Mouse (Mus musculus): ENCODE measurements around the gene Olfr1260. TPM values are rescaled to one million over a fixed set of nuclear protein-coding genes. Genes with fewer than 3 reads are reported as not detected.

Gene Olfr1260
- polyA plus RNA-seq (2012; rRNA removed): not detected in 2 replicates

DNA sequence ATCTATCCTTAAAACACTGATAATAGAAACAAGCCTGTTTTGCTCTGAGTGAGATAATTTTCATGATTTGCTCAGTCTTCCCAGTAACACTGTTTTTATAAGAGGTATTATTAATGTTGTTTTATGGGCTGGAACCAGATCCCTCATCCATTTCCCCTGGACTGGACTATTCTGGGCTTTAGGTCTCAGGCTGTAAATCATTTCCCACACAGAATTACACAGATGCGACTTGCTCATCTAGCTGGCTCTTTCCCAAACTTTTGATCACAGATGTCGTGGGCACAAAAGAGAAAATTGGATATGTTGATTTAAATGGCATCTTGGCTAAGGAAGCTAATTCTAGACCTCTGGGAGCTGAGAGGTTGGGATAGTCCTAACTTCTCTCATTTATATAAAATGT, at the start of gene Olfr1260:
TSS of gene Olfr1260 (plus strand) at position 157 of the 400 bp plus-strand sequence.
- Histone ChIP-seq H3K27me3 (ENCODE audit: control insufficient read depth, insufficient read depth, low read length) (no peaks in the 10 kb centered on the region), H3K4me1 (ENCODE audit: control insufficient read depth, insufficient read depth, low read length) (no peaks in the 10 kb centered on the region), H3K36me3 (ENCODE audit: control insufficient read depth, insufficient read depth, low read length) (no peaks in the 10 kb centered on the region), H3K4me3 (ENCODE audit: control insufficient read depth, low read depth, low read length) (no peak within 1 kb of the TSS), H3K27ac (ENCODE audit: control insufficient read depth, insufficient read depth, low read depth, low read length) (no peak within 1 kb of the TSS)
- TF ChIP-seq CTCF (IDR thresholded peaks at IDR 0.05; ENCODE audit: control insufficient read depth, insufficient read depth, insufficient replicate concordance, low read depth, low read length) (no peak), POLR2A (IDR thresholded peaks at IDR 0.05; ENCODE audit: control insufficient read depth, low read depth, low read length) (no peak)

DNA sequence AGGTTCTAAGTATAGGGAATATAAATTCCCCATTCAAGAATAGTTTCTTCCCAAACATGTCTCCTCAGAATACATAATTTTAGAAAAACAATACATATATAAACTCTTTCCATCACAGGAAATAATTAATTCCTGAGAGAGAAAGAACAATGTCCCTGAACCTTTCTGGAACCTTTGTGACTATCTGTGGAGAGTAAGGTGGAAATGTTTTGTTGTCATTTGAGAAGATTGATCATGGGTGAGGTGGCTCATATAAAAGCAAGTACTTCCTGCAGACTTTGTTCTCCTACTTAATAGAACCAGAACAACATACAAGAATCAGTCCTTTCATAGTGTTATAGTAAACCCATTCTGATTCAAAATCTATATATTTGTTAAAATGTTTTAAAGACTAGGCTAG, 47.1 kb upstream of the Olfr1260 start, which contains the start of gene Olfr1258:
TSS of gene Olfr1258 (plus strand) at position 301 of the 400 bp plus-strand sequence.
- Histone ChIP-seq H3K4me1 (ENCODE audit: control insufficient read depth, insufficient read depth, low read length) (no peaks in the 10 kb centered on the region), H3K36me3 (ENCODE audit: control insufficient read depth, insufficient read depth, low read length) (no peaks in the 10 kb centered on the region), H3K4me3 (ENCODE audit: control insufficient read depth, low read depth, low read length) (no peak within 1 kb of the TSS), H3K27ac (ENCODE audit: control insufficient read depth, insufficient read depth, low read depth, low read length) (no peak within 1 kb of the TSS), H3K27me3 (ENCODE audit: control insufficient read depth, insufficient read depth, low read length) (no peaks in the 10 kb centered on the region)
- no peak for TF ChIP-seq CTCF (IDR thresholded peaks at IDR 0.05; ENCODE audit: control insufficient read depth, insufficient read depth, insufficient replicate concordance, low read depth, low read length)
- TF ChIP-seq POLR2A (IDR thresholded peaks at IDR 0.05; ENCODE audit: control insufficient read depth, low read depth, low read length): no peak

DNA sequence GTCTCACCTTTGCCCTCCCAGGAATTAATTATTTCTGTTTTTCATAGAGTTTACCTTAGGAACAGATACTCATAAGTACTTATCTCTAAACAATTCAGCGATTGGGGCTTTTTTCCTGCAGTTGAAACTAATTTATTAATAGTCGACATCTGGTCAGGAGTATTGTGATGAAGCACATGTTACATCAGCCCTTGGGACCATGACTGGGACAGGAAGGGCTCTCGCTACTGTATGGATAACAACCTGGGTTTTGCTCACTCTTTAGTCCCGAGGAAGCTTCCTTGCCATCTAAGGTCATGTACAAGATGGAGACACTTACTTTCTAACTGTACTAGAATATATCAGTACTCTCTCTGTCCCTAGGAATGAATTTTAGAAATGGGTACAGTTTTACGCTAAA, 25.6 kb upstream of the Olfr1260 start, which contains the start of gene Olfr1259:
TSS of gene Olfr1259 (minus strand) at position 101 of the 400 bp plus-strand sequence.
- Histone ChIP-seq H3K4me3 (ENCODE audit: control insufficient read depth, low read depth, low read length) (no peak within 1 kb of the TSS), H3K36me3 (ENCODE audit: control insufficient read depth, insufficient read depth, low read length) (no peaks in the 10 kb centered on the region), H3K4me1 (ENCODE audit: control insufficient read depth, insufficient read depth, low read length) (no peaks in the 10 kb centered on the region), H3K27me3 (ENCODE audit: control insufficient read depth, insufficient read depth, low read length) (no peaks in the 10 kb centered on the region), H3K27ac (ENCODE audit: control insufficient read depth, insufficient read depth, low read depth, low read length) (no peak within 1 kb of the TSS)
- no peak for TF ChIP-seq POLR2A (IDR thresholded peaks at IDR 0.05; ENCODE audit: control insufficient read depth, low read depth, low read length)
- no peak for TF ChIP-seq CTCF (IDR thresholded peaks at IDR 0.05; ENCODE audit: control insufficient read depth, insufficient read depth, insufficient replicate concordance, low read depth, low read length)

DNA sequence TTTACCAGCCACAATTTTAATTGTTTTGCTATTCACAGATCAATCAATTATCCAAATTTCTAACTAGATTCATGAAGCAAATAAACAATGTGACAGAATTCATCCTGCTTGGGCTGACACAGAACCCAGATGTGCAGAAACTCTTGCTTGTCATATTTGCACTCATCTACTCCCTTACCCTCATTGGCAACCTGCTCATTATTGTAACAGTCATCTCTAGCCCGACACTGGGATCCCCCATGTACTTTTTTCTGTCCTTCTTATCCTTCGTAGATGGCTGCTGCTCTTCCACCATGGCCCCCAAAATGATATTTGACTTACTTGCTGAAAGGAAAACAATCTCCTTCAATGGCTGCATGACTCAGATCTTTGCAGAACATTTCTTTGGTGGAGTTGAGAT, 3.6 kb downstream of the Olfr1260 start:
- no peak for TF ChIP-seq POLR2A (IDR thresholded peaks at IDR 0.05; ENCODE audit: control insufficient read depth, low read depth, low read length)
- no peak for TF ChIP-seq CTCF (IDR thresholded peaks at IDR 0.05; ENCODE audit: control insufficient read depth, insufficient read depth, insufficient replicate concordance, low read depth, low read length)
- H3K4me1 ChIP-seq (ENCODE audit: control insufficient read depth, insufficient read depth, low read length): no peaks in the 10 kb centered on the region
- no peak overlapping the region for H3K27ac ChIP-seq (ENCODE audit: control insufficient read depth, insufficient read depth, low read depth, low read length)
- no peak overlapping the region for H3K4me3 ChIP-seq (ENCODE audit: control insufficient read depth, low read depth, low read length)
- no peaks in the 10 kb centered on the region for H3K27me3 ChIP-seq (ENCODE audit: control insufficient read depth, insufficient read depth, low read length)
- no peaks in the 10 kb centered on the region for H3K36me3 ChIP-seq (ENCODE audit: control insufficient read depth, insufficient read depth, low read length)

DNA sequence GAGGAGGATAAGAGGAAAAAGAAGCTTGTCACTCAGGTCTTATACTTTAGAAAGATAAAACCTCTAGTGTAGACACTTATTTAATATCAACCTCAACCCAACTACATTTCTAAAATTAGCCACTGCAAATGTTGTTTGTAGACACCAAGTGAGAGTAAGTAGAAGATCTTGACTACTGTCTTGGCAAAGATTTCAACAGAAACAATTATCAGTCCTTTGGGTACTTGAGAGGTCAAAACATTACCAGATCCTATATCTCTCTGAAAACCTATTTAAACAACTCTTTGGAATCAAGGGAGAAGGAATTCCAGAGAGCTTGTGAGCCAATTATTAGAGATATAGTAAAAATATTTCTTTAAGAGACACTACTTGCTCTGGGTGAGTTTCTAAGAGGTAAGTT, 16.8 kb downstream of the Olfr1260 start, which contains the start of gene Olfr1261:
TSS of gene Olfr1261 (plus strand) at position 301 of the 400 bp plus-strand sequence.
- no peak within 1 kb of the TSS for H3K27ac ChIP-seq (ENCODE audit: control insufficient read depth, insufficient read depth, low read depth, low read length)
- no peaks in the 10 kb centered on the region for H3K27me3 ChIP-seq (ENCODE audit: control insufficient read depth, insufficient read depth, low read length)
- no peak within 1 kb of the TSS for H3K4me3 ChIP-seq (ENCODE audit: control insufficient read depth, low read depth, low read length)
- H3K4me1 ChIP-seq (ENCODE audit: control insufficient read depth, insufficient read depth, low read length): no peaks in the 10 kb centered on the region
- H3K36me3 ChIP-seq (ENCODE audit: control insufficient read depth, insufficient read depth, low read length): no peaks in the 10 kb centered on the region
- TF ChIP-seq POLR2A (IDR thresholded peaks at IDR 0.05; ENCODE audit: control insufficient read depth, low read depth, low read length): no peak
- no peak for TF ChIP-seq CTCF (IDR thresholded peaks at IDR 0.05; ENCODE audit: control insufficient read depth, insufficient read depth, insufficient replicate concordance, low read depth, low read length)

DNA sequence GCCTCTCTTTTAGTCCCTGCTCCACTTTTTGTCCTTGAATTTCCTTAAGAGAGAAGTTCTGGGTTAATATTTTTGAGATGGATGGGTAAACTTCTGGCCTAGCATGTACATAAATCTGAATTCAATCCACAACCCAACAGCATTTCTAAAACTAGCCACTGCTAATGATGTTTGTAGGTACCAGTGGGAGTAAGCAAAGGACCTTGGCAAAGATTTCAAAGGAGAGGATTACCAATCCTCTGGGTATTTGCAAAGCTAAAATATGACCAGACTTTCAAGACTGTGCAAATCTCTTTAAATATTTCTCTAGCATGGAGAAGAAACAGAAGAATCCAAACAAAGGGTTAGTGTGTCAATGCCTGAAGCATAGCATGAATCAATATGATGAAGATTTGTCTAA, 25.7 kb downstream of the Olfr1260 start, which contains the start of gene Olfr1262:
TSS of gene Olfr1262 (plus strand) at position 301 of the 400 bp plus-strand sequence.
- Histone ChIP-seq H3K27me3 (ENCODE audit: control insufficient read depth, insufficient read depth, low read length) (no peaks in the 10 kb centered on the region), H3K27ac (ENCODE audit: control insufficient read depth, insufficient read depth, low read depth, low read length) (no peak within 1 kb of the TSS), H3K36me3 (ENCODE audit: control insufficient read depth, insufficient read depth, low read length) (no peaks in the 10 kb centered on the region), H3K4me1 (ENCODE audit: control insufficient read depth, insufficient read depth, low read length) (no peaks in the 10 kb centered on the region), H3K4me3 (ENCODE audit: control insufficient read depth, low read depth, low read length) (no peak within 1 kb of the TSS)
- TF ChIP-seq CTCF (IDR thresholded peaks at IDR 0.05; ENCODE audit: control insufficient read depth, insufficient read depth, insufficient replicate concordance, low read depth, low read length) (no peak), POLR2A (IDR thresholded peaks at IDR 0.05; ENCODE audit: control insufficient read depth, low read depth, low read length) (no peak)

DNA sequence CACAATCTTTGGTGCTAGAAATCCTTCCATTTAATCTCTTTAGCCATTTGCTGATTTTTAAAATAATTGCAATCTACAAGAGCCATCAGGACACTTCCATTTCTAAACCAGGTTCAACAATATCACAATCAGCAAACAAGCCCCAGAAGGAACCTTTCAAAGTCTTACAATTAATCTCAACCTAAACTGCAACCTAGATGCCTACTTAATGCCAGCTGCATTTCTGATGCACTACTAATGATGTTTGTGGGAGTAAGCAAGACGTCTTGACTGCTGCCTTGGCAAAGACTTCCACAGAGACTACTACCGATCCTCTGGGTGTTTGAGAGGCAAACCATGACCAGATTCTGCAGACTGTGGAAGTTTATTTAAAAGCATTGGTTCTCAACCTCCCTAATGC, 37.7 kb downstream of the Olfr1260 start, which contains the start of gene Olfr1263:
TSS of gene Olfr1263 (plus strand) at position 301 of the 400 bp plus-strand sequence.
- no peak within 1 kb of the TSS for H3K27ac ChIP-seq (ENCODE audit: control insufficient read depth, insufficient read depth, low read depth, low read length)
- no peaks in the 10 kb centered on the region for H3K27me3 ChIP-seq (ENCODE audit: control insufficient read depth, insufficient read depth, low read length)
- no peak within 1 kb of the TSS for H3K4me3 ChIP-seq (ENCODE audit: control insufficient read depth, low read depth, low read length)
- H3K36me3 ChIP-seq (ENCODE audit: control insufficient read depth, insufficient read depth, low read length): no peaks in the 10 kb centered on the region
- TF ChIP-seq CTCF (IDR thresholded peaks at IDR 0.05; ENCODE audit: control insufficient read depth, insufficient read depth, insufficient replicate concordance, low read depth, low read length) (no peak), POLR2A (IDR thresholded peaks at IDR 0.05; ENCODE audit: control insufficient read depth, low read depth, low read length) (no peak)
- H3K4me1 ChIP-seq (ENCODE audit: control insufficient read depth, insufficient read depth, low read length): no peaks in the 10 kb centered on the region
